Mouse (Mus musculus) megakaryocyte, embryonic 14.5 days (primary cell): ENCODE data around the gene Atp6v0a1.

Experiments
- FLI1 ChIP-seq: IDR thresholded peaks from 2 replicates; pipeline ENCODE4 v1.6.1; 2012; ENCODE audit warnings: low read length, inconsistent platforms, mixed read lengths
- GATA1 ChIP-seq: IDR thresholded peaks from 3 replicates; pipeline ENCODE4 v1.6.1; 2012; ENCODE audit warnings: mixed read lengths, low read length, inconsistent platforms, borderline replicate concordance

- no peak for TF ChIP-seq FLI1
- no peak for TF ChIP-seq GATA1
These were observed 77.0 kb downstream of the Atp6v0a1 start for GRCm38 (mm10) chr11:101086323-101086674.
